Mouse (Mus musculus): ENCODE measurements around the gene Rnf19b.

- TF ChIP-seq ZC3H11A (IDR thresholded peaks at IDR 0.05; ENCODE audit: low read depth, low read length) (no peak), CTCF (conservative IDR thresholded peaks at IDR 0.05 in 1 of 2, IDR thresholded peaks at IDR 0.05 in 1 of 2; ENCODE audit: low read depth in 2 of 2, low read length in 2 of 2) (no peak)
These were observed 2.5 kb upstream of the Rnf19b start for GRCm38 (mm10) chr4:129055562-129055961.

Measured in CH12.LX (cell line).